Mouse (Mus musculus) ES-CJ7 (cell line): Measurements from ENCODE around the gene Neurod1.

Source experiments
- DNase-seq: peaks from one replicate; pipeline ENCODE4 v3.0.0; 2011; ENCODE audit warnings: low read depth, low spot score

Neurod1 gene

DNA sequence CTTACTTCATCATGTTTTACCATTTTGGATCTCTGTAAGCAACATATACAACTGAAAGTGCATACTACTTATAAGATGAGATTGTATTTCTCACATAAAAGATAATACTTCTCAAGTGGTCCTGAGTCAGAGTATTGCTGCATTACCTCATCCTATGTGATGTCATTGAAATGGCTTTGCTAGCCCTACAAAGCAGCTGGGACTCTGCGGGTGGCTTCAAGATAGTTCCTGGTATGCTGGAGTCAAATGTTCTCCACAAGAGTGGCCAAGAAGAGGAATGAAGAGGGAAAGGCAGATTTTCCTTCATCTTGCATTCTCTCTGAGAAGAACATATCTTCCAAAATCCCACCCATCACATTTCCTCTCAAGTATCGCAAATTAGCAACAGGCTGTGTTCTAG is 13.2 kb downstream of the Neurod1 start:
- DNase-seq, result no peak

DNA sequence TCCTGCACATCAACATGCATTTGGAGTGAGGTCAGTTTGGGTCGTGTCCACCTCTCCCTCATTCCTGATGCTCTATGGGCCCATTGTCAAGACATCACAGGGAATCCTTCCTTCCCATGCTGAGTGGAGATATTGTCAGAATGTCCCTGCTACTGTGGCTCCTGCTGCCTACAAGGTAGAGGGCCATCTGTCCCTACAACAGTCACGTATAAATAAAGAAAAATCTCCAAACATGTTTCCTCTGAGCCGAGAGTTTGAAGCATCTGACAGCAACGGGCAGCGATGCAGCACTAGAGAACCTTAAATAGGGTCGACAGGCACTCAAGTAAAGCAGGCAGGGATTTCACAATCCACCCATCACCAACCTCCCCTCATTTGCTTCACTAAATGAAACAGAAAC is 13.6 kb downstream of the Neurod1 start:
- DNase-seq, result no peak

DNA sequence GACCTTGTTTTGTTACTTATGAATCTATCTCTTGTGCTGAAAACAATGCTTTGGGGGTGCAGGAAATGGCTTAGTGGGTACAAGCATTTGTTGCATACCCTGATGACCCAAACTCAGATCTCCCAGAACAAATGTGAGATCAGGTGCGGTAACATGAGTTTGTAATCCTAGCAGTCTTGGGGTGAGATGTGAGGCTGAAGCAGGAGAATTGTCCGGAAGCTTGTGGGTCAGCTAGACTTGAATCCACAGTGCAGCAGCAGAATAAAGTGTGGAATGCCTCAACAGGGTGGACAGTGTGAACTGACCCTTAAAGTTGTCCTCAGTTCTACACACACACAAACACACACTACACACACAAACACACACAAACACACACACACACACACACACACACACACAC is 14.3 kb downstream of the Neurod1 start:
- no peak for DNase-seq

DNA sequence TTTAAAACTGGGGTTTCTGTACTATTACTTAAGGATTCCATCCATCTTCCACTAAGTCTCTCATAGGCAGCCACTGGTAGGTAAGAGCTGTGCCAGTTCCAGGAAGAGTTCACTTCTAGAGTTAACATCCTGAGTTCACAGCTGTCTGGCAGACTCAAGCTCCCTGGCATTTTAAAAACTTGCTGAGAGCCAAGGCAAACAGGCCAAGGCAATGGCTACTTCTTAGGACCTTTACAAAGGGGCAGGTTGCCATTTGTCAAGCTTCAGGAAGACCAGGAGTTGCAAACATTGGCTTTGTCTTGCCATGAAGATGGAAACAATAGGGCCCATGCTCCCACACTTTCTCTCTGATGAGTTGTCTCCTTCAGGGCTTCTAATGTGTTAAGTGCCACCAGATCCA is 26.5 kb downstream of the Neurod1 start:
- DNase-seq, result peak; percentile 8

DNA sequence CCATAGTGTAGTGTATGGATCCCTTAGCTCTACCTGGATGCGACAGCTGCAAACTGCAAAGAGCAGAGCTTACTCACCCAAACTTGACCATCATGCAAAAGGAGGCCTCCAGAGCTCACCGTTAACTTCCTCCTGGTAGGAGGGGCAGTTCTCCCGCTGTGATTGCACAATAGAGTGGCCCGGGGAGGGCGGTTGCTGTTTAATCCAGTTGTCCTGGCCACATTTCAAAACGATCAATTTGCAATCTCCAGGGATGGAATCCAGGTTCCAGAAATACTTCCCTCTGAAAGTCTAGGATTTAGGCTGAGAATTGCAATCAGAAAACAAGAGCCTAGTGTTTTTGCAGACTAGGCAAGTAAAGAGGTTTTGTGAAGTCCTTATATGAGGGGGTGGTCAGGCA is 26.9 kb downstream of the Neurod1 start:
- DNase-seq, result peak; percentile 82

DNA sequence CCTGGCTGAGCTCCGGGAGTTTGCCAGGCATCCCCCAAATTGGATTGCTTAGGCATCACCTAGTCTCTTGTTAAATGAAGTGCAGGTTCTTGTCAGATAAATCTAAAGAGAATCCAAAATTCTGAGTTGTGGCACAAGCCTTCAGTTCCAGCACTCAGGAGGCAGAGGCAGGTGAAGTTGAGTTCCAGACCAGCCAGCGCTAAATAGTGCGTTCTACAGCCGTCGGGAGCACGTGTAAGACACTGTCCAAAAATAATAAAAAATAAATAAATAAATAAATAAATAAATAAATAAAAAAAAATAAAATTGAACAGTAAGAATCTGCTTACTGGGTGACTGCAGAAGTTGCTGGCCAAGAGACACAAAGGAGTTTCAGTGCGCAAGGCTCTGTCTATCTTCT is 27.4 kb downstream of the Neurod1 start:
- DNase-seq, result no peak

DNA sequence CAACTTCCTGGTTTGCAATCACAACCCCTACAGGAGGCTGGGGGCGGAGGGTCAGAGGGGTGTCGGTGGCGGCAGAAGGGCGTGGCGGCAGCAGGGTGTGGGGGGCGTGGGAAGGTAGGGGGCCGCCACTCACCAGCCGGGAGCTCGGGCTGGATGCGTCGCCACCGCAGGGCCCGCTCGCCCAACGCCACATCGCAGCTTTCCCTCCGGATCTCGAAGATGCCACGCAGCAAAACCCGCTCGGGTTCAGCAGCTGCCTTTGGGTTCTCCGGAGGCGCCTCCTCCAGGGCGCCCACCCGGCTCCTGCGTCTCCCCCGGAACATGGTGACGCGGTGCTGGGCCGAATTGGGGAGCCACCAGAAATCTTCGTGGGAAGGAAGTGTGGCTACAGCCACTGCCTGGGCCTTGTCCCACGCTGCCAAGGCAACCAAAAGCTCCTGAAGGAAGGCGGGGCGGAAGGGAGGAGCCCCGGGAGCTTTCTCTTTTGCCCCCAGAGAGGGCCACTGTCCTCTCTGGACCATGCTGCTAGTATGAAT is 27.9 kb downstream of the Neurod1 start:
- peak; percentile 42 for DNase-seq

DNA sequence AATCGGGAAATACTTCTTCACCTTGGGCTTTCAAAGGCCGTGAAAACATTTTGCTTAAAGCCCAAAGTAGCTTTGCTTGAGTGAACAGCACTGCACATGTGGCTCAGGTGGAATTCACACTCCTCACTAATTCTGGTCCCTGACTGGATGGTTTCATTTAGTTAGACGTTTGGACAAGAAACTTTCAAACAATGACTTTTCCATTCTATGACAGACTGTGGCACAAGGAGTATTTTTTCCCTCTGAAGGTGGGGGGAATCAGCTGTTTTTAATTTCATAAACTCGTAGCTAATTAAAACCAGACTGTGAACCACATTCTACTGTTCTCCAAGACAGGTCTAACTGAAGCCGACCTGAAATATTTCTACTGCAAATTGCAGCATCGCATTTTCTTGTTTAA is 28.5 kb downstream of the Neurod1 start:
- no peak for DNase-seq

DNA sequence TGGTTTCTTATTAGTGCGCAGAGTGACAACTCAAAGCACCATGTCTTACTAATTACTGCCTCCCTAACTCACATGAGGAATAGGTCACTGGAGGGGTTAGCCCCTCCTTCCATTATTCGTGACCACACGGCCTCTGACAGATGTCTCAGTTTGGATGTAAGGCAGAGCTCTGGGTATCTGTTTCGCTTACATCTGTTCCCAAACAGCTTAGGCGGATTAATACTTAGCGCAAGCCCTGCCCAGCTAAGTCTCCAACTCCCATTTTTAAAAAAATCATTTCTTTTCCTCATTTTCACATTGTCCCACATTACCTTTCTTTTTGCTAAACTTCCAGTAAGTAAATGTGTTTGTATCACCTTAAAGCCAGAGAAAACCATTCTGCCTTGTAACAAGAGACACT is 34.9 kb downstream of the Neurod1 start:
- no peak for DNase-seq

DNA sequence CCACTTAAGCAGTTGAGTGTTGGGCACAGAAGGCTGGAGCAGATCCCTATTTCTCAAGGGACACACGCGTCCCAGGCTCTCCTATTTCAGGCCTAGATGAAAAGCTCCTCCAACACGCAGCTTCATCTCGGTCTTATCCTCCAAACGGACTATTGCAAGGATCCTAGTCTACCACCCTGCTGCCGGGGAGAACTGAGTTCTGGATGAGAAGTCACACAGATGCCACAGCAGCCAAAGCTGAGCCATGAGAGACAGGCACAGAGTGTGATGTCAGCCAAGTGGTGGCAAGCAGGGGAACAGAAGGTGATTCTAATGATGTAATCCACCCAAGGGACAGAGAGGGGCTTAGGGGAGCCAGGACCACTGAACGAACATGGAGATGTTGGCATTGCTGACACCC is 42.0 kb downstream of the Neurod1 start:
- DNase-seq, result no peak

DNA sequence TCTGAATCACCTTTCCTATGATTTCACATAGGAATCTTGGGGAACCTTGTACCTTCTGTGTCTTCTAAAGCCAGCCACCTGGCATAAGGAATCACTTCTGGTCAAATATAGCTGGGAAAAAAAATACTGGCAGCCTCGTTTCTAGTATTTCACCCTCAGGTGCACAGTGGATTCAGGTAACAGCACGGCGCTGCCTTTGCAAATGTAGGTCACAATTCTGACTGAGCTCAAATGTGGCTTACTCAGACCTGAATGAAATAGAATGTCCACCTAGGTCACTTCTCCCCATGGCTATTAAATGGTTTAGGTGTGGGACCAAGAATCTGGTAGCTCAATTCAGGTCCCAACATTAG is 45.7 kb downstream of the Neurod1 start:
- no peak for DNase-seq

DNA sequence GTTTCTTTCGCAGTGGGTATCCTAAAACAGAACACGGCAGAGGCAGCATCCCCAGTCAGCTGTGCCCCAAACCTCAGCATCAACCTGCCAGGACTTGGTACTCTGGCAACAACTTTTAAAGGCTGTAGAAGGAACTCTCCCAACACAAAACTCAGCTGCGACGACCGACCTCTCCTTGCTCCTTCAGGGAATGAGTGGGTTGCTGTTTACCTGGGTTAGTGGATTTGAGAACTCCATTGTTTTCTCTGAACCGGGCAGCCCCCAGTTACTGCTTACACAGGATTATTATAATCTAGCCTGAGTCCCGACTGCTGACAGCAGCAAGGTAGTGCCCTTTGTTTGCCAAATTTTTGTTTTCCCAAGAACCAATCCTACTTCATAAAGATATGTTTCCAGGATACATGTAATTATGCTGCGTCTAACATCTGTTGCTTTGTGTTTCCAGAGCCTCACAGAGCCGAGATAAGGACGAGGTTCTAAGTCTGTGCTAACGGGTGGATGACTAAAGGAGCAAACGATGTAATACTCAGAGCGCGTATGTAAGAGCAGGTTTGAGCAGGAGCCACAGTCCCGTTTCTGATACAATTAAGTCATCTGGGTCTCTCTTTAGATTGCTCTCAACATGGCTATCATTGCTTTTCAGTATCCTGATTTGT is 46.2 kb downstream of the Neurod1 start:
- no peak for DNase-seq

DNA sequence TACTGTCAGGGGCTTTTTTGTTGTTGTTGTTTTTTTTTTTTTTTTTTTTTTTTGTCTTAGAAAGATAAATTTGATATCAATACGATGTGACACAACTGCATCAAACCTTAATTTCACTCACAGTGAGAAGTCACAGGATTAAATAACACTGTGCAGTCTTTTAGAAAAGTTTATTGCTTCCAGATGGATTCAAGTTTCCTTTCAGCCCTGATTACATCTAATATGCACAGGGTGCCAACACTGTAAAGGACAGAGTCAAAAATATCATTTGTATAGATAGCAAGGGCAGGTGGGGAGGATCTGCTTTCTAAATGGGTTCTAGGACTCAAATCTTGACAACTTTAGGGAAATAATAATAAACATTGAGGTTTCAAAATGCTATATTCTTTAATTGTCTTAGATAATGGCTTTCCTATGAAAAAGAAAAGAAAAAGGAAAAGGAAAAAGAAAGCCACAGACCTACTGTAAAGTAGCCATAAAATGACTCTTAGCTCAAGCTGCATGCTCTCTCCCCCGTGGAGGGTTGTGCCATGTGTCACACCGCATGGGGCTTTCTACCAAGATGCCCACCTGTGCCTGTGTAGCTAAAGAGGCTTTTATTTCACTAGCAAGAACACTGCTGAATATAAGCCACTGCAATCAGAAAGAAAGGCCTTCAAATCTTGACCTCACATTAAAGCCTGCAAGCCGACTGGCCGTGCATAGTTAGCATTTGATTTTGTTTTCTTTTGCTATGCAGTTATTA is 50.7 kb downstream of the Neurod1 start:
- no peak for DNase-seq
